Mouse (Mus musculus): ENCODE data around the gene Mroh3. TPM values are rescaled to one million over a fixed set of nuclear protein-coding genes. Genes with fewer than 3 reads are reported as not detected.

The Mroh3 gene
- polyA plus RNA-seq, 1 experiment from 2014 or later = 0.17 TPM

DNA sequence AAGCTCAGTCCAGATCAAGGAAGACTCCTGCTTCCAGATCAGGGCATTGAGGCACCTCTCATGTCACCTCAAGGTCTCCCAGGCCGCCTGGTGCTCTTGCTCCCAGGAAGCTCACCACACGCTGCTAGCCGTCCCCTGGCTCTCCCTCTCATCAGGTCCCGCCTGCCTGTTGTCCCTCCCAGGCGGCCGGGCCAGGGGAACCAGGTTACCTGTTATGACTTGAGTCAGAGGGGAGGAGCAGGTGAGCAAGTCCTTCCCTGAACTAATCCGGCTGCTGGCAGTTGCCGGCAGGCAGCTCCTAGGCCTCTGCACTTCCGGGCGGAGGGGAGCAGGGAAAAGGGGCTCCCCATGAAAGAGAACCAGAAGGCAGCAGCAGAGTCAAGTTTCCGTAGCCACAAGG lies 17.6 kb upstream of the Mroh3 start:
- H3K4me3 ChIP-seq (ENCODE audit: low read length) = peak overlapping the region; percentile 30
- H3K9me3 ChIP-seq (ENCODE audit: low read length) = no peaks in the 10 kb centered on the region
- peaks cover 51% of the 10 kb centered on the region for H3K4me1 ChIP-seq (ENCODE audit: insufficient read depth, low read length)
- peak overlapping the region; percentile 84 for H3K27ac ChIP-seq (ENCODE audit: low read length)
- ATAC-seq (ENCODE audit: low FRiP score, low TSS enrichment) = peak; percentile 16
- H3K36me3 ChIP-seq (ENCODE audit: insufficient read depth, low read length) = peaks cover 7% of the 10 kb centered on the region; the same call in 1 of the 2 replicates
- H3K9ac ChIP-seq (replicated peaks; ENCODE audit: low read length) = peak overlapping the region; percentile 50
- peak overlapping the region; percentile 87 for H3K4me2 ChIP-seq (replicated peaks; ENCODE audit: low read depth, low read length)
- no peaks in the 10 kb centered on the region for H3K27me3 ChIP-seq (ENCODE audit: insufficient read depth, low read length)
- 33% methylated on average over 11 of the region's 11 CpGs for WGBS

DNA sequence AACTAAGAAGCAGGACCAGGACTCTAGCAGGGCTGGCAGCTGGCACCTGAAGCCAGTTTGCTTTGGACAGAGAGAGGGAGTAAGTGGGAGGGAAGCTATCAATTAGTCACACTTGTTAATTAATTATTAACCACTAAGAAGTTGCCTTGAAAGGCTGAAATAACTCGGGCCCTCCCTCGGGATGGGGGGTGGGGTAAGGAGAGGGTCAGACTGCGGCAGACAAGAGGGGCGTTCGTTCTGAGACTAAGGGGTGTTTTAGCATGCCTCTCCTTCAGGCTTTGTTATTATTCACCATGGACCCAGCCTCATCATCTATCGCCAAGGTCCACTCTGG lies 16.4 kb upstream of the Mroh3 start:
- ATAC-seq (ENCODE audit: low FRiP score, low TSS enrichment) = peak; percentile 57; the same call in 1 of the 2 replicates

DNA sequence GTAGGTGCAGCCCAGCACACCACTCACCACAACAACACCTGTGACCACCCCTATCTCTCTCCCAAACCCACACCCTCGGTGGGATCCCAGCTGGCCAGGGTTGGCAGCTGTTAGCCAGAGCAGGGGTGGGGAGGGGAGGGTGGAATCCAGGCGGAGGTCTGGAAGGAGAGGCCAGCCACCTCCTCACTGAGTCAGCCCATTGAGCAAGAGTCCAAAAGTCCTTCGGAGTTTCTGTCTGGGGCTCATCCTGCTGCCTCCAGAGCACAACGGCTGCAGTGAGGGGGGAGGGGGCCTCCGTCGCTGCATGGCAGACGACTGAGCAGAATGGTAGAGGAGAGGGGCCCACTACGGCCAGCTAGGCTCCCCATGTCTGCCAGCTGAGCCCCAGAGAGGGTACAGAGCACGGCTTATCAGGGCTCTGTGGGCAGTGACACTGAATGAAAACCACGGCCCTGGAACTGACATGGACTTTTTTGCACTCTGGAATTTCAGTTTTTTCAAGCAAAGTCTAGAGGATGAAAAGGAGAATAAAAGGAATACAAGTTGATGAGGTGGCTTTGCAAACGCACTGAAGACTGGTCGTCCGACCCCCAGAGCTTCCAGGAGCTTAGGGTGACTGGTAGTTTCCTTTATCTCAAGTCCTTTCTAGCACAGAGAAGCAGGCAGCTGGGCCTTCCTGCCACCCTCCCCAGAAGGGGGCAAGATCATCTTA lies 15.9 kb upstream of the Mroh3 start:
- H3K36me3 ChIP-seq (ENCODE audit: insufficient read depth, low read length) = peaks cover 9% of the 10 kb centered on the region; the same call in 1 of the 2 replicates
- H3K27ac ChIP-seq (ENCODE audit: low read length) = peak overlapping the region; percentile 85
- peak overlapping the region; percentile 87 for H3K4me2 ChIP-seq (replicated peaks; ENCODE audit: low read depth, low read length)
- no peaks in the 10 kb centered on the region for H3K27me3 ChIP-seq (ENCODE audit: insufficient read depth, low read length)
- 0 out of 2 replicates have a peak overlapping the region, but pooled peaks have one; percentile 50 for H3K9ac ChIP-seq (replicated peaks; ENCODE audit: low read length)
- ATAC-seq (ENCODE audit: low FRiP score, low TSS enrichment) = peak; percentile 67
- peak overlapping the region; percentile 9; the same call in 1 of the 2 replicates for H3K4me3 ChIP-seq (ENCODE audit: low read length)
- H3K9me3 ChIP-seq (ENCODE audit: low read length) = no peaks in the 10 kb centered on the region
- H3K4me1 ChIP-seq (ENCODE audit: insufficient read depth, low read length) = peaks cover 47% of the 10 kb centered on the region
- WGBS = 16% methylated on average over 13 of the region's 13 CpGs

More for the DNA sequence above, 16.4 kb upstream of the Mroh3 start:
- H3K27ac ChIP-seq (ENCODE audit: low read length) = peak overlapping the region; percentile 85
- H3K9me3 ChIP-seq (ENCODE audit: low read length) = no peaks in the 10 kb centered on the region
- peak overlapping the region; percentile 50; the same call in 1 of the 2 replicates for H3K9ac ChIP-seq (replicated peaks; ENCODE audit: low read length)
- peak overlapping the region; percentile 87 for H3K4me2 ChIP-seq (replicated peaks; ENCODE audit: low read depth, low read length)
- peaks cover 9% of the 10 kb centered on the region; the same call in 1 of the 2 replicates for H3K36me3 ChIP-seq (ENCODE audit: insufficient read depth, low read length)
- H3K4me1 ChIP-seq (ENCODE audit: insufficient read depth, low read length) = peaks cover 47% of the 10 kb centered on the region
- peak overlapping the region; percentile 30 for H3K4me3 ChIP-seq (ENCODE audit: low read length)
- WGBS = 20% methylated on average over 6 of the region's 6 CpGs
- H3K27me3 ChIP-seq (ENCODE audit: insufficient read depth, low read length) = no peaks in the 10 kb centered on the region

DNA sequence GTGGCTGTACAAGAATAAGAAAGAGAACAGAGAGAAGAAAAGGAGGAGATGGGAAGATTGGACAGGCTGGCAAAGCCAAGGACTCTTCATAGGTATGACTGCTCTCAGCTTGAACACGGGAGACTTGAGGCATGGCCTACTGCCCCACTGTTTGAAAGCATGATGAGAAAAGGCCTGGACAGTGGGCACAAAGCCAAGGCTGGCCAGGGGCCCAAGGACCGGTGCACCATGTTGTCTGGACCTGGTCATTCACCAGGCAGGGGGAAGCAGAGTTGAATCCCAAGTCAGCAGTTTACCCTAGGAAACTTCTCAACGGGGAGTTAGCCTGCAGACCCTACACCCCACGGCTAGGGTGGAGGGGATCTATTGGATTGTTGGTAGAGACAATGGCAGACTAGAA lies 15.2 kb upstream of the Mroh3 start:
- ATAC-seq (ENCODE audit: low FRiP score, low TSS enrichment) = peak; percentile 1; the same call in 1 of the 2 replicates
- 66% methylated on average over 4 of the region's 4 CpGs for WGBS
- H3K27ac ChIP-seq (ENCODE audit: low read length) = peak overlapping the region; percentile 85; the same call in 1 of the 2 replicates

DNA sequence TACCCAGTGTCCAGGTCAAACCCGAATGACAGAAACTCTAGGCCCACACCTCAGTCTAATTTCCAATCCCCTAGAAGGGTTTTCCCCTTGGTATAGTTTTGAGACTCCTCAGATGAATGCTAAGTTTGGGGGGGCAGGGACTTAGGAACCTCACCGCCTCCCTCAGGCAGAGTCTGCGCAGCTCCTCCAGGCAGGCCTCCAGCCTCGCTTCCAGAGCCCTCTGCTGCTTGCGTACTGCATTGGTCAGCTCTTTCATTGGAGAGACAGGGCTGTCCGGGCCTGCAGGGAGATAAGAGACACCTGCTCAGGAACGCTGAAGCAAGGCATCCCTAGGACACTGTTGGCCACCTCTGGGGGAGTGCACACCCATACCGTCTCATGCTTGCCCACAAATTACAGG lies 14.0 kb upstream of the Mroh3 start:
- ATAC-seq (ENCODE audit: low FRiP score, low TSS enrichment) = no peak
- H3K36me3 ChIP-seq (ENCODE audit: insufficient read depth, low read length) = peaks cover 9% of the 10 kb centered on the region; the same call in 1 of the 2 replicates
- peaks cover 44% of the 10 kb centered on the region for H3K4me1 ChIP-seq (ENCODE audit: insufficient read depth, low read length)
- 73% methylated on average over 8 of the region's 8 CpGs for WGBS
- H3K27me3 ChIP-seq (ENCODE audit: insufficient read depth, low read length) = no peaks in the 10 kb centered on the region
- H3K9ac ChIP-seq (replicated peaks; ENCODE audit: low read length) = no peak overlapping the region
- no peaks in the 10 kb centered on the region for H3K9me3 ChIP-seq (ENCODE audit: low read length)
- H3K27ac ChIP-seq (ENCODE audit: low read length) = no peak overlapping the region
- no peak overlapping the region for H3K4me2 ChIP-seq (replicated peaks; ENCODE audit: low read depth, low read length)
- no peak overlapping the region for H3K4me3 ChIP-seq (ENCODE audit: low read length)

More for the DNA sequence above, 15.2 kb upstream of the Mroh3 start:
- no peaks in the 10 kb centered on the region for H3K9me3 ChIP-seq (ENCODE audit: low read length)
- H3K4me1 ChIP-seq (ENCODE audit: insufficient read depth, low read length) = peaks cover 47% of the 10 kb centered on the region
- H3K4me3 ChIP-seq (ENCODE audit: low read length) = no peak overlapping the region
- H3K4me2 ChIP-seq (replicated peaks; ENCODE audit: low read depth, low read length) = peak overlapping the region; percentile 87
- no peak overlapping the region for H3K9ac ChIP-seq (replicated peaks; ENCODE audit: low read length)
- no peaks in the 10 kb centered on the region for H3K27me3 ChIP-seq (ENCODE audit: insufficient read depth, low read length)
- peaks cover 9% of the 10 kb centered on the region; the same call in 1 of the 2 replicates for H3K36me3 ChIP-seq (ENCODE audit: insufficient read depth, low read length)

DNA sequence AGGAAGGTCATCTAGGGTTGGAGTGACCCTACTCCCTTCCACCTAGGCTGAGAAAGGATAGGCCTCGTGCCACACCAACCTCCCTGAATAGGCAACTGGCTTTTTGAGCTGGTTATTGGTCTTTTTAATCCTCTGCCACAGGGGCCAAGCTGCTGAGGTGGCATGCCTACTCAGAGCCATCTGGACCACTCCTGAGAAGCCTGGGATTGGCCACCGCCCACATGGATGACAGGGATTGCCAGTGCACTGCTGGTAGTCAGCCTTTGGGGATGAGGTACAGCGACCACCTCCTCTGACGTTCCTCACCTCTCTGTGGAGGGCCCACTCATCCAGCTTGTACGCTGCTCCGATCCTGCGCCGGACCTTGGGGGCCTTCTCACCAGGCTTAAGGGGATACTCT lies 13.2 kb upstream of the Mroh3 start:
- Histone ChIP-seq H3K4me1 (ENCODE audit: insufficient read depth, low read length) (peaks cover 36% of the 10 kb centered on the region), H3K4me3 (ENCODE audit: low read length) (no peak overlapping the region), H3K9me3 (ENCODE audit: low read length) (no peaks in the 10 kb centered on the region), H3K36me3 (ENCODE audit: insufficient read depth, low read length) (peaks cover 9% of the 10 kb centered on the region; the same call in 1 of the 2 replicates), H3K4me2 (replicated peaks; ENCODE audit: low read depth, low read length) (no peak overlapping the region), H3K9ac (replicated peaks; ENCODE audit: low read length) (no peak overlapping the region), H3K27ac (ENCODE audit: low read length) (no peak overlapping the region), H3K27me3 (ENCODE audit: insufficient read depth, low read length) (no peaks in the 10 kb centered on the region)
- ATAC-seq (ENCODE audit: low FRiP score, low TSS enrichment) = no peak
- WGBS = 88% methylated on average over 8 of the region's 8 CpGs

DNA sequence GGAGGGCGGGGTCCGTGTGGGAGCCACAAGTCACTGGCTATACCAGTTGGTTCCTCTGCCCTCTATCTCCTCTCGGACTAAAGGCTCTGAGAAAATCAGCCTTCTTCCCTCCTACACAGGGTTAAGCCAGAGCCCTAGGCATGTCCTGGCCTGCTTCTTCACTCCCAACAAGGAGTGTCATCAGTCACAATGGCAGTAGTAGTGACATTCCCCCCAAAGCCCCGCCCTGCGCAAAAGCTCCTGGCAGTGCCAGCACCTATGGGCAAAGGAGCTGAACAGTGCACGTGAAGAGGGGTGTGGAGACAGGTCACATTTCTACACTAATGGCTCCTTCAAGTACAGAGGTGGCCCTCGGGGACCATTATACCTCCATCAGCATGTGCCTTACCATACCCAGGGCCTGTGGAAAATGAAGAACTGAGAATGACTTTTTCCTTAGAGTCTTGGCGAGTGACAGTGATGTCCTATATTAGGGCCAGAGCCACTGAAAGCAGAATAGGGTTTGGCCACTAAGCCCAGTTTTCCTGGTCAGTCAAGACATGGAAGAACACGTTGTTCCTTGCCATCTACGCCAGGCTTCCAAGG lies 11.2 kb upstream of the Mroh3 start:
- Histone ChIP-seq H3K9ac (replicated peaks; ENCODE audit: low read length) (no peak overlapping the region), H3K27ac (ENCODE audit: low read length) (no peak overlapping the region), H3K27me3 (ENCODE audit: insufficient read depth, low read length) (no peaks in the 10 kb centered on the region), H3K9me3 (ENCODE audit: low read length) (no peaks in the 10 kb centered on the region), H3K36me3 (ENCODE audit: insufficient read depth, low read length) (peaks cover 15% of the 10 kb centered on the region), H3K4me3 (ENCODE audit: low read length) (no peak overlapping the region), H3K4me1 (ENCODE audit: insufficient read depth, low read length) (peaks cover 18% of the 10 kb centered on the region), H3K4me2 (replicated peaks; ENCODE audit: low read depth, low read length) (no peak overlapping the region)
- ATAC-seq (ENCODE audit: low FRiP score, low TSS enrichment) = no peak
- WGBS = 89% methylated on average over 10 of the region's 10 CpGs

DNA sequence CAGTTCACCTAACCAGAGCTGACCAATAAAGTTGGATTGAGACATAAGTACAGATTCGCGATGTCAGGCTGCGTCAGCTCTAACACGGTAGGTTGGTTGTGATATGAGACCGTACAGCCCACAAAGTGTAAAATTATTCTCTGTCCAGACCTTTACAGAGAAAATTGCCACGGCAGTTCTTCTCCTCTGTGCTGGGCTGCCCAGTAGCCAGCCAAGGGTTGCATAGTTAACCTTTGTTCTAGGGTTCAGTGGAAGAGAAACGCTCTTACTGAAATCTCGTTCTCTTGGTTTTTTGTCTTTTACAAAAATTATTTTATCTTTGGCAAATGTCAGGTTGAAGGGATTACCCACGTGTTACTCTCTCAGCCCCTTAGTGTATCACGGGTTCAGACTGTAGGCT lies 9.8 kb upstream of the Mroh3 start:
- Histone ChIP-seq H3K27me3 (ENCODE audit: insufficient read depth, low read length) (no peaks in the 10 kb centered on the region), H3K4me3 (ENCODE audit: low read length) (no peak overlapping the region), H3K4me1 (ENCODE audit: insufficient read depth, low read length) (peaks cover 3% of the 10 kb centered on the region), H3K27ac (ENCODE audit: low read length) (no peak overlapping the region), H3K9me3 (ENCODE audit: low read length) (no peaks in the 10 kb centered on the region), H3K4me2 (replicated peaks; ENCODE audit: low read depth, low read length) (no peak overlapping the region), H3K9ac (replicated peaks; ENCODE audit: low read length) (no peak overlapping the region), H3K36me3 (ENCODE audit: insufficient read depth, low read length) (peaks cover 19% of the 10 kb centered on the region)
- WGBS = 78% methylated on average over 10 of the region's 10 CpGs
- ATAC-seq (ENCODE audit: low FRiP score, low TSS enrichment) = no peak

DNA sequence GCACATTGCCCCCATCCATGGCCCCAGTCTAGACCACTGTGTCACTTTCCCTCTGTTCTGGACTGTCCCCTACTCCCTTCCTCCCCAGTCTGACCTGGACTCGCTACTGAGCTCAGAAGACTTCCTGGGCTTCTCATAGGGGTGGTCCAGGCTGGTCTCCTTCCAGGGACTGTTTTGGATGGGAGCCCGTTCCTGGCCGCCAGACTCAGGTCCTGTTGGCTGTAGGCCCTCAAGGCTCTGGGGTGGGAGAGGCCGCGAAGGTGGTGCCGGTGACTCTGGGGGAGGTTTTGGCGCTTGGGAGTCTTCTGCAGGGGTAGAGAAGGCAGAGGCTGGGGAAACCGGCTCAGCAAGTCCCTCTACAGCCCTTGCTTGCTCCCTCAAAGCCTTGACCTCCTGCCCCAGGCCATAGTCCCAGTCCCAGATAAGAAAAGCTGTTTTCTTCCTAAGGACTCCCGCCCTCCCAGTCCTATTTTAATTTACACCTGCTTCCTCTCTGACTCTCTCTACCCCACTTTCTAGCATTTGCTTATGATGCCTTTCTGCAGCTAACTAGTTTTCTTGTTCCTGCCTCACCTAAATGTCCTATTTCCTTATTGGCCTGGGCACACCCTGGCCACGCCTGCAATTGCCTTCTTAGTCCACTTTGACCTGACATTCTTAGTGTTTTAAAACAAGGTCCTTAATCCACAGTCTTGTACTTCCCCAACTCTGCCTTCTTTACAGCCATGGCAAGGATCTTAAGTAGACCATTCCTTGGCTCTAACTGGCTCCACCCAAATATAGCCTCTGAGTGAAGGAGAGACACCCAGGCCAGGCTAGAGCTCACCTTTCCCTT lies 7.6 kb upstream of the Mroh3 start:
- Histone ChIP-seq H3K9me3 (ENCODE audit: low read length) (no peaks in the 10 kb centered on the region), H3K4me3 (ENCODE audit: low read length) (no peak overlapping the region), H3K27ac (ENCODE audit: low read length) (peak overlapping the region; percentile 58), H3K36me3 (ENCODE audit: insufficient read depth, low read length) (peaks cover 24% of the 10 kb centered on the region), H3K27me3 (ENCODE audit: insufficient read depth, low read length) (no peaks in the 10 kb centered on the region), H3K4me1 (ENCODE audit: insufficient read depth, low read length) (no peaks in the 10 kb centered on the region), H3K9ac (replicated peaks; ENCODE audit: low read length) (no peak overlapping the region), H3K4me2 (replicated peaks; ENCODE audit: low read depth, low read length) (no peak overlapping the region)
- peak; percentile 80 for ATAC-seq (ENCODE audit: low FRiP score, low TSS enrichment)
- WGBS = 56% methylated on average over 10 of the region's 10 CpGs

All from kidney, embryonic 16.5 days (tissue).